Mouse (Mus musculus): ENCODE measurements around the gene Dapk2.

Gene Dapk2

DNA sequence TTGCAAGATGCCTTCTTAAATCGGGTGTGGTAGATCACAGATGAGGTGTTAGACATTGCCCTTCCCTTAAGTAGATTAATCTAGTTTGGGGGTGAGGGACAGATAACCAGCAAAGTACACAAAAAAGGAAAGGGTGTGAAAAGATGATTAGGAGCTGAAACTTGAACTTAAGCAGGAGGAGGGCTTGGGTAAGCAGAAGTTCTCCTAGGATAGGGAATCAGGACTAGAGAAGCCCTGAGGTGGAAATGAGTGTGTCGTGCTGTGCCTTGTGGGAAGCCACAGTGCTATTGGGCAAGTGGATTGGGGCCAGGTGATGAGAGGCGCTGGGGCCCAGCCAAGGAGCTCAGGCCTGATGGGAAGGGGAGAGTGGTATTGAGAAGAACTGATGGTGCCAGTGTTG lies 36.0 kb downstream of the Dapk2 start:
- no peak for DNase-seq

DNA sequence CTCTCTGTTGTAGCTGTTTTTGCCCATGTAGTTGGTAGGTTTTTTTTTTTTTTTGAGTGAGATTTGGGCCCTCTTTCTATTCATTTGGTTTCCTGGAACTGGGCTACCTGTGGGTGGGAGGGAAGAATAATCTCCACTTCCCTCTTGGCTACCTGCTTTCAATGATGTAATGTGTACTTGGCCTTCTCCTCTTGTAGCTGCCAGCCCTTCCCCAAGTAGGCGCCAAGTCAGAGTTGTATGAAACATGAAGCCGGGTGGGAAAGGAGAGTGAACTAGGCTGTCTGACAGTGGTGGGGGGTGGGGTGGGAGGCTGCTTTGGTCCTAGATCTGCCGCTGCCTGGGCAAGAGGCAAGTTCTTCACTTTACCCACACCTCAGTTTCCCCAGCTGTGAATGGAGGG lies 38.5 kb downstream of the Dapk2 start:
- DNase-seq, result peak; percentile 46 to 72

DNA sequence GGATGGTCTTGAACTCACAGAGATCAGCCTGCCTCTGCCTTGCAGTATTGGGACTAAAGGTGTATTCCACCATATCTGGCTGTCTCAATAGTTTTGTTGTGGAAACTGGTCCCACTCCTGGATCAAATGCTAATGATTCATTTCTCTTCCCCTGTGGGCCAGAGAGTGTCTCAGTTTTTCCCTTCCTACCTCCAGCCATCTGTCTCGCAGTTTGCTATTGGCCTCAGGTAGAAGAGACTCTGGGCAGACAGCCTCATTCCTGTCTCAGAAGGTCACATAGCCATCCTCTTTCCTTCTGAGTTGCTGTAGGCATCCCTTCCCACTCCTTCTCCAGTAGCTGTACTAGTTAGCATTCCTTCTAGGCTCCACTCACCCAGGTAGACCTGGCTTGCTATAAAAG lies 40.5 kb downstream of the Dapk2 start:
- no peak for DNase-seq

DNA sequence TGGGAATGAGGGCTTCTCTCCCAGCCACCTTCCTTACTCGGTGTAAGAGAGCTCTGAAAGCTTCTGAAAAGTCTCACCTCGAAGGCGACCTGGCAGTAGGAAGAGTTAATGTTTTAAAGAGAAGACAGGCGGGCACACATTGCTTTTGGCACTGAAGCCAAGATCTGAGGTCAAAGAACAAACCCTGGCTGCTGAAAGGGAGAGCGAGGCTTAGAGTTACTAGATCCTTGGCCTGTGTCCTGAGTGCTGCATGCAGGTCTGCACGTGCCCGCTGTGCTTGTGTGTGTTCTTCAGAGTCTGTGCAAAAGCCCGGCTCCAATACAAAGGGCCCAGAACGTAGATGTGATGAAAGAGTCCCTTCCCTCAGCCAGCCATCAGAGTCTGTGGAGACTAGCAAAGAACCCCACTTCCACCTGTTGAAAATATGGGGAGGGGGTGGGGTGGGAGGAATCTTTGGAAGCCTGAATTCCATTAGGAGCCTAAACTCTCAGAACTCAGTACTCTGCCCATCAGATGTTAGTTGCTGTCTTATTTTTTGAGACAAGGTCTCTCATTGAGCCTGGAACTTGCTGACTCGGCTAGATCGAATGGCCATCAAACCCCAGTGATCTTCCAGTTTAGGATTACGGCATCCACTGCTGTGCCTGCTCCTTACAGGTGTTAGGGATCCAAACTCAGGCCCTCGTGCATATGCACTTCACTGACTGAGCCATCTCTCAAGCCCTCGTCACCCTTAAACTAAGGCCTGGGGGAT lies 41.8 kb downstream of the Dapk2 start:
- DNase-seq, result peak in 1 of 2 experiments; percentile 54

DNA sequence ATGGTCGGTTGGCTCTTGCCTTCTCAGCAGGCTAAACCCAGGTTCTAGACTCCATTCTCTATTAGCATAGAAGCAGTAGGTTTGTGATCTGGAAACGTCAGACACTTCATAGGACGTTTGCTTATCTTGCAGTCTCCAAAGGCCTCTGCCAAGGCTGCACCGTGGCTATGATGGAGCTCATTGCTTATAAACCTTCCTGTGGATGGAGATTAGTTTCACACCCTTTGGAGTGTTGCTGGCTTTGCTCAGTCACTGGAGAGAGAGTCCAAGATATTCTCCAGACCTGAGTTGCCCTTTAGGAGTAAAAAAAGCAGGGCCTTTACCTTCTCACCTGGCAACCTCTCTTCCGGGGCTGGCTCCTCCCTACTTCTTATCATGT lies 42.4 kb downstream of the Dapk2 start:
- DNase-seq, result no peak

DNA sequence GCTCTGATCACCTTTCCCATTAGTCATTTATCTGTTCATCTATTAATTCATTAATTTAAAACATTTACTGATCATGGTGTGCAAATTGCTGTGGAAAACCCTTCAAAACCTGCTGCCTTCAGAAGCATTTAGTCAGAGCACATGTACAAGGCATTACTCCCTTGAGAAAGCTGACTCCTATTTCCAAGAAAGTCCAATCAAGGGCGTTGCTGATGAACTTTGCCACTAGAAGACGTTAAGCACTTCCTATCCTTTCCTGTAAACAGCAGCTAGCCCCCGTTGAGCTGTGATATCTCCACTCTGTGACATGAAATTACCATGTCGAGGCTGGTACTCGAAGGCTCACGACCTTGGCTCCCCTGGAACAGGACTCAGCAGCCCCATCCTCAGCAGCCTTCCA lies 43.6 kb downstream of the Dapk2 start:
- no peak for DNase-seq

DNA sequence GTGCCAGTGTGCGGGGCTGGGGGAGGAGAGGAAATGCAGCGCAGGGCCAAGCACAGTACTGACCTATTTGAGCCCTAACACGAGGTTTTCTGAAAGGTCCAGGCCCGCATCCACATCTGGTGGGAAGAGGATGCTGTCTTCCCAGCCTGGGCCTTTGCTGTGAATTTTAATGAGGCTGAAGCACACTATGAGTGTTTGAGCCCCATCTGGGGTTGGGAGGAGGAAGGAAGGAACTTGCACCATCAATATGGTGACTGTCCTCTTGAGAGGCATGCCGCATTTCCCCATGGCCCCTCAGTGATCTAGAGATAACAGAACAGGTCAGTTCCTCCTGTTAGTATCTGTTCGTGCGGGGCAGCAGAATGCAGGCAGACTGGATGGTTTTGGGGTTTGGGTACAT lies 44.4 kb downstream of the Dapk2 start:
- no peak for DNase-seq

DNA sequence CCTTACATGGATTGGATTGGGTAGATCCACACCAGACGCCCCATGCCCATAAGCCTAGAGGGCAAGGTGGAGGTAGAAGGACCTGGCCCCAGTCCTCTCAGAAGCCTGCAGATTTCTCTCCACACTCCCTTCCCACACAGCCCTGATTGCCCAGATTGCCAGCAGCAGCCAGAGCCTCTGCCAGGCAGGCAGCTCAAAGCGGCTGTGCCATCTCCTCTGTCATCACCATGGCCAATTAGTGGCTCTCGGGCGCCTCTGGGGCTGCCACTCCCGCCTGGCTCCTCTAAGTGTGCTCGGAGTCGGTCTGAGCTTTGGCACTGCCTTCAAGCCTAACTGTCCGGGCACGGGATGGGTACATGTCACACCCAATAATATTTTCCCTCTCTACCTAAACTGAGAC lies 47.7 kb downstream of the Dapk2 start:
- no peak for DNase-seq

DNA sequence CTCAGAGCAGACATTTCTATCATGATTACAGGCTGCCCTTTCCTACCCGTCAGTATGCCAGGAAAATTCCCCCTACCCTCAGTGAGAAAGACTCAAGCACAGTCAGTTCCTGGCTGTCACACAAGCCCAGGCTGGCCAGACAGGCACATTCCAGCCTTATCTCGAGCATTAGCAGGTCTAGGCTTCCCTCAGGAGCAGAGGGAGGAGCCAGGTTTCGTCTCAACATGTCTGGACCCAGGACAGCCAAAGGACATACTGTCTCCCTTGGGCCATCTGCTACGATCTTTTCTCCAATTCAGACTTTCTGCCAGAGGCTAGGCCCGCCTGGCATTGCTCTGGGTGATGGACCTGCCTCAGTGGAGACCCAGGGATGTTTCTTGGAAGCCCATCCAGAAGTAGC lies 48.8 kb downstream of the Dapk2 start:
- DNase-seq, result peak; percentile 51 to 63

DNA sequence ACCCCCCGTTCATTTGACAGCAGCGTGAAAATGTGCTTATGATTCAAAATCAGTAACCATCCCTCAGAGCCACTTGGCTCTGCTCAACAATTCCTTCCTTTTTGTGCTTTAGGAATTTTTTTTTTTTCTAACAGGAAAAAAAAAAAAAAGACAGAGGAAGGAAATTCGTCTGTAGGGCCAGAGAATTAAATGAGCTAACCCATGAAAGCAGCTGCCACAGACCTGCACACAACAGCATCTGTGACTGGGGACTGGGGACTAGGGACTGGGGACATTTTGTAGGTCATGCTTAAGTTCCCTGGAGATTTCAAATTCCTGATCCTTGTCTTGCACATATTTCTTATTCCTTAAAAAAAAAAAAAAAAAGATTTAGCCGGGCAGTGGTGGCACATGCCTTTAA lies 53.4 kb downstream of the Dapk2 start:
- no peak for DNase-seq

DNA sequence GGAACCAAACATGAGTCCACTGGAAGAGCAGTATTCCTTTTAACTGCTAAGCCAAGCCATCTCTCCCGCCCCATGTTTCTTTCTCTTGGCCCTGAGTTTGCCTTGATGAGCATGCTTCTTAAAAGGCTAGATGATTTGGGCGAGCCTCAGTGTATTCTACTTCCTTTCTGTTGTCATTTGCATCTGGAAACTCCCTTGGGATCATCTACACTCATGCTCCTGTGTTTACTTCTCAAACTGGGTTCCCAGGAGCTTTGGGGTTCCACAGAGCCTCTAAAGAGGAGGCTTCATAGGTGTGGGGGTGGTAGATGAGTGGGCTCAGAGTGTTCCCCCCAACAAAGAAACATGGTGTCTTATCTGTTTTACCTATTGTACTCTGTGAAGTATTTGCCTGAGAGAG lies 54.1 kb downstream of the Dapk2 start:
- no peak for DNase-seq

DNA sequence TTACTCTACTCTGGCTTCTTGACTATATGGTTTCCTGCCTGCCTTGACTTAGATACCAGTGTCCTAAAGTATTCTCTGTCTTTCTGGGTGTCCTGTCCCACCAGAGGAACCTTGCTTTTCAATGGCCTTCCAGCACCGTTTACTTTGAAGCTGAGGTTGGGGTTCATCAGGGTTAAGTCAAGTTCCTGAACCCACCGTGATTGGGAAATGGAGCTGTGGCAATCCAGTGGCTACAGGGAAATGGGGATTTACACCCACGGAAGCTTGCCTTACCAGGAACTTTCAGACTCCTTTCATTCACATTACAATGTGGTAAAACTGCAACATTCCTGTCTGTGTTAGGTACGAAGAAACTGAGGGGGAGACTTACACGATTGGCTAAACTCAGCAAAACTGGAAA lies 54.8 kb downstream of the Dapk2 start:
- DNase-seq, result peak in 1 of 2 experiments; percentile 29

DNA sequence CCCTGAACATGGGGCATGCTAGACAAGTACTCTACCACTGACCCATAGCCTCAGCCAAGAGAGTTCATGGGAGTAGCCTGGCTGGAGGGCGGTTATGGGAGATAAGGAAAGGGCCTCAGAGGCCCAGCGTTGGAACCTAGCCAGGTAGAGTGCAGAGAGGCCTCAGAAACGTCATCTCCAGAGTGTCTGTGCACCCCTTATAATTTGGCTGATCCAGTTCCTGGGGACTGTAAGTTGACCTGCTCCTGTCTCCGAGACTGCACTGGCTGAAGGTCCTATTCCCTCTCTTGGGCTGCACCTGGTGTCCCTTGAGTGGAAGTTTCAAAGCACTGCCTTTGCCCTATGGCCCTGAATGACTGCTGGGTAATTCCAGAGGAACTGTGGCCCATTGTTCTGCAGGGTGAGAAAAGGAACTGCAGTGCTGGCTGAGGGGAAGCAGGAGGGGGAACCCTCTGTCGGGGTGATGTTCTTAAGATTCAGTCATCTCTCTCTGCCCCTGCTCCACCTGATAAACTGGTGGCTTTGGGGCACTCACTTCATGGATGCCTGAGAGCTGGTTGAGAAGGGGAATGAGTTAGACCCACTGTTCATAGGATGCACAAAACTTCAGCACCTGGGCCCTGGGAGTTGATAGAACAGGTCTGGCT lies 55.5 kb downstream of the Dapk2 start:
- peak; percentile 37 to 53 for DNase-seq

DNA sequence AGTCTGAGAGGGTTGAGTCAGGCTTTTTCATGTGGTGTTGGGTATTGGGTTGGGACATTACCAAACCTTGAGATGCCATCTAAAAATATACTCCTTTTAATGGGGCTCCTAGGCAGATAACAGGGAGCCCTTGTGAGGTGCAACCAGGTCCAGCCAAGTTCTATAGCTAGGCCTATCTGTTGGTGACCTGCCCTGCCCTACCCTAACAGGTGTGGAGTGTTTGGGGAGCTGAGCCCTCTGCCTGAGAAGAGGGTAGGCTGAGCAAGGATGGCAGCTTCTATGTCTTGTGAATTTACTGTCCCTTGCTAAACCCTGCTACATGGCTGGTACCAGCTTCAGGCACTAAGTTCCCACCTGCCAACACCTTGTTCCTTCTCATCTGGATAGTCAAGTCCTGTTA lies 57.5 kb downstream of the Dapk2 start:
- DNase-seq, result no peak

DNA sequence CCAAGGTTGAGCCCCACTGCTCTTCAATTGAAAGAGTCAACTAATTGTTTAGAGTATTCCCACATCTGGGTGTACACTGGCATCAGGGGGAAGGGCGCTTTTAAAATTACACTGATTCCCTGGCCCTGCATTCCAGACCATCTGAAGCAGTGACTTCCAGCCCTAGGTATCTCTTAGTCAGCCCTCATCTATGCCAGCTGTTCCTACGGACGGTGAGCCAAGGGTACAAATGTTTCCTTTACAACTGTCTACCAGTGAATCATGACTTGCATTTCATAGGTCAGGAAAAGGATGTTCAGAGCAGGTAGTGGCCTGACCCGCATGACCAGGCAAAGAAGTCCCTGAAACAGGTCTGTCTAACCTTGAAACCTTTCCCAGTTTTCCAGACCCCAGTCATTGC lies 59.9 kb downstream of the Dapk2 start:
- no peak for DNase-seq

DNA sequence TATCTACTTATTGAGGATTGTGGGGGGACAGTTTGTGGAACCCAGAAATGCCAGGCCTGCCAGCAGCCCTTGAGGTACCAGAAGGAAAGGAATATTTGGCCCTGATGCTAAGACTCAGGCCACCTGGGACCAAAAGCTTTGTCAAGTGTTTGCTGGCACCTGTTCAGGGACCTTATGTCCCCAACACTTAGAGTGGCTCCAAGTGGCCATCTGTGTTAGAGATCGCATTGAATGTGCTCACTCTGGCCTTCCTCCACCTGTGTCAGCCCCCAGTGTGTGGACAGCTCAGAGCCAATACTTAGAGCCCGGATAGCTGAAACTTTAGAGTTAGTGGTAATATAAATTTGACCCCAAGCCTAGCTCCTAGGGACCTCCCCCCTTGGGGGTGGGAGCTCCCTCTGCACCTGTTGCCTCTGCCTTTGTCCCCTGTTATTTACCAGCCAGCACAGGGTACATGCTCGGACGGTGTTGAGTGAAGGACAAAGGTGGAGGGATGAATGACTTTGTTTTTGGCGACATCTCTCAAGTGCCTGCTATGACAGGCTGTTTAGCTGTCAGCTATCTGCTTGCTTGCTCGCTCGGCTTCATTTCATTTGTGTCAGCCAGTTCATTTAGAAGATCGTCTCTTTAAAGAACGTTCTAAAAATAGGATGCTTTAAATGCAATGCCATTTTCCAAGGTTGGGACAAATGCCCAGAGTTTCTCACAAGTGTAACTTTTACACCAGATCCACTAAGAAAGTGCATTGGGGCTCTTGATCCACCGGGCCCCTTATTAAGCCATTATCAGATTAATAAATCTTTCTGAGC lies 61.1 kb downstream of the Dapk2 start:
- DNase-seq, result peak; percentile 88 to 92

DNA sequence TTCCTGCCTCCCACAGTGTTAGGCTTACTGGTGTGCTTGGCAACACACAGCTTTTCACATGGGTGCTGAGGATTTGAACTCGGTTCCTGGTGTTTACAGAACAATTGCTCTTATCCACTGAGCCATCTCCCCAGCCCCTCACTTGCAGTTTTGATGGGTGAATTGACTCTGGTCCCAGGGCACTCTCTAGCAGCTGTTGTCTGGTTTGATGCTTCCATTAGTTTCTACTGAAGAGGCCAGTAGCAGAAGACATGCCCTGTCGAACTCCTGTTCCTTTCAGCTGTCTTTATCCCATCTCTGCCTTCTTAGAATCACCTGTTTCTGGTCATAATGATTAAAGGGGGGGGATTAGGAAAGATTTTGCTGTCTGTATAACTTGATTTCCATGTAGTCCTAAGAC lies 65.8 kb downstream of the Dapk2 start:
- DNase-seq, result no peak

DNA sequence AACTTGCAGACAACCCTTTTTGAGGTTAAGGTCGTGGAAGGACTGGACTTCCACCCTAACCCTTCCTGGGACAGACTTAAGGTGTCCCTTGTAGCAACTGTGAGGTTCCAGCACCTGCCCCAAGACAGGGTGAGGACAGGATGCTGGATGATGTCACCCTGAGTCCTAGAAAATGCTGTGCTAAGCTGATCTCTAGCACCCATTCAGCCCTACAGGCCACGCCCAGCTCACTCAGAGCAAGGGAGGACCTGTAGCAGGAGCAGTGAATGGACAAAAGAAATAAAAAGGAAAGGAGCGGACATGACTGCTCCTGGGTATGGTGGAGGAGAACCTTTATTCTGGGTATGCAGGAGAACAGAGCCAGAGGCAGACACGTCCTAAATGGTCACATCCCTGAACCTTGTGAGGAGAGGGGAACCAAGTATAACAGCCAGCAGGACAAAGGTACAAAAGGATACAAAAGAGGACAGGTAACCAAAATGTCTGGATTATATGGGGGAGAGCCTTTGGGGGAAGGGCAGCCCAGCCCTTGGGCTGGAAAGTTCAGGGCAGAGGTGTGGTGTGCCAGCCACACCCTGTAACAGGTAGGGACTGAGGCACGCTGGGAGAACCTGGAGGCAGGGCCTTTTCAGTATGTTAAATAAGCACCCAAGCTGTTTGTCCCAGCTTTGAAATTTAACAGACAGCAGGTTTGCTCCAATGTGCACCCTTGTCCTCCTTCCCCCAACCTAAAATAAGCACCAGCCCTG lies 67.9 kb downstream of the Dapk2 start:
- no peak for DNase-seq

DNA sequence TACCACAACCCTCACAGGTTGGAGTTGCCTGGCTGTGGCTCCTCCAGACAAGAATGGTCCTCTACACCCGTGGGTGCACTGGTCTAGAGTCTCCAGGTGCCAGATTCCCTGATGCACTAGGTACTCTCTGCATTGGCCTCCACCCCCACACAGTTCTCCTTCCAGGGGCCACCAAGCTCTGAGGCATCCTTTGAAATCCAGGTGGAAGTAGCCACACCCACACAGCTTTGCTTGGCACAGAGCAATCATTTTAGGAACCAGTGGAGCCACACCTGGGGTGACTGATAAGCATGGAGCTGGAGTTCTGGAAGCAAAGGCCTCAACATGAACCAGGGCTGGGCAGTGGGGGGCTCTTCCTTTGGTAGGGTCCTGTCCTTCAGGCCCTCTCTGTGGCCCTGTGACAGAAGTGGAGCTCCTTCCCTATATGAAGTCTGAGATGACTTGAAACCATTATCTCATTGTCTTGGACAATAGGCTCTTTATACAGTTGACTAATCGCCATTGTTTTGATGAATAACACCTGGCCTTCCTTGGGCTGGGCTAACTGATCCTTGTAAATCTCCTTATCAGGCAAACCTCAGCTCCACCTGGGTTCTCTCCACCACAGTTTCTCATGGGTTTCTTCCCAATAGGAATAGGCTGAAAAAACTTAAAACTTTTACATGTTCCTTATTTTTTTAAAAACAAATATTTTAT lies 70.6 kb downstream of the Dapk2 start:
- no peak for DNase-seq

DNA sequence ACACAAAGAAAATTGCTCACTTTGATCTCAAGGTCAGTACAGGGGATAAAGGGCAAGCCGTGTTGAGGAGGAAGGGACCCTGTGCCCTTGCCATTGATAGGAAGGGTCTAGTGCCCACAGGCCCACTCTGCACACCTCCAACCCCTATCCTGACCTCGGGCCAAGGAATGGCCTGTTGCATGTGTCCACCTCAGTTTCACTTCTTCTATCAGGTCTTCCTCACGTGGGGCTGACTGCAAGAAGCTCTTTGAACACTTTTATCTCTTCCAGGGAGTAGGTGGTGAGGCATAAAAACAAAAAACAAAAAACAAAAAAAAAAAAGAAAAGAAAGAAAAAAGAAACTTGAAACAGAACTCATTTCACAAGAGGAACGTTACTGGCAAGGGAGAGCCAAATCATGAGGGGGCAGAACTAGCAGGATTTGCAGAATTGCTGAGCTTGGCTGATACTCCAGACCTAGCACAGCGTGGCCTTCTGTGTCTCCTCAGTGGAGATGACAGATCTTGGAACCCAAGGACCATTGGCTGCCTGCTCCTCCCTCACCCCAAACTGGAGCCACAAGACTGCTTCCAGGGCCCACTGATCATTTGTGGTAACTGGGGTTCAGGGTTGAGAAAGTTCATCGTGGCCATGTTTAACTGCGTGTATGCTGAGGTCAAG lies 73.9 kb downstream of the Dapk2 start:
- DNase-seq, result no peak

DNA sequence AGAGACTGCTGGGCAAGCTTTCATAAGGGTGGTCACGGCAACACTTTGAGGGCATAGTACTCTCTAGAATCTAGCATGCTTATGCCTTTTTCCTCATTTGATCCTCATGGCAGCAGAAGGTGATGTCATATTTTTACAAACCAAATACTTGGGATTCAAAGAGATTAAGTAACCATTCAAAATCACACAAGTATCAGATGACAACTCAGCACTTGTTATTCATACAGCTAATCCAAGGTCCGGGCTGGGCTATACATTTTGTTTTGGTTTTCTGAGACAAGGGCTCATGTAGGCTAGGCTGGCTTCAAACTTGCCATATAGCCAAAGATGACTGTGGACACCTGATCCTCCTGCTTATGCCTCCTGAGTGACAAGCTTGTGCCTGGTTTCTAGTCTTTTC lies 78.6 kb downstream of the Dapk2 start:
- DNase-seq, result no peak

DNA sequence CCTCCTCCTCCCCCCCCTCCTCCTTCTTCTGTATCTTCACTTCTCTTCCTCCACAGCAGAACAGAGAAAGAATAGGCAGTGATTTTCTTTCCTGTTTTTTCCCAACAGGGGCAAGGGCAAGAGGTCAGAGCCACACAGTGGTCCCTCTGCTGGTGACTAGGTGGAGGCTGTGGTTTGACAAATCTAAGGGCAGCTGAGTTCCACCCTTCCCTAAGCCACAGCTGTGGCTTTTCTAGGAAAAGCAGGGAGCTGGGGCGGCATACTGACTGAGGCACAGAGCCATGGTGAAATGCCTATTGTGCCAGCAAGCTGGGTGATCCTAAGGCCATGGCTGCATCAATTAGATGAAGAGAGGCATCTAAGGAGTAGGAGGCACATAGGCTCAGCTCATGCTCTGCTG lies 79.7 kb downstream of the Dapk2 start:
- no peak for DNase-seq

Measured in lung, adult 18-20 months (tissue).